Mouse (Mus musculus): Measurements from ENCODE around the gene Ankrd50. TPM values are rescaled to one million over a fixed set of nuclear protein-coding genes. Genes with fewer than 3 reads are reported as not detected.
A peak's percentile ranks its signal among the peaks of the same experiment; 100 is the strongest.

The Ankrd50 gene
- polyA plus RNA-seq, 1 experiment from 2014 or later = 14.6 TPM

- Histone ChIP-seq H3K36me3 (ENCODE audit: inconsistent target) (peaks cover 5% of the 10 kb centered on the region; the same call in 1 of the 2 replicates), H3K79me2 (ENCODE audit: inconsistent target) (no peaks in the 10 kb centered on the region), H3K4me3 (ENCODE audit: inconsistent target) (no peak overlapping the region), H3K27ac (no peak overlapping the region)
- WGBS (ENCODE audit: missing documents) = 96% methylated on average over 9 of the region's 9 CpGs
Measured at GRCm38 (mm10) chr3:38446586-38446985, 38.1 kb downstream of the Ankrd50 start.

GRCm38 (mm10) chr3:38443875-38444274, 40.8 kb downstream of the Ankrd50 start:
- WGBS (ENCODE audit: missing documents) = 89% methylated on average over 4 of the region's 4 CpGs
- Histone ChIP-seq H3K4me3 (ENCODE audit: inconsistent target) (no peak overlapping the region), H3K27ac (no peak overlapping the region), H3K79me2 (ENCODE audit: inconsistent target) (no peaks in the 10 kb centered on the region), H3K36me3 (ENCODE audit: inconsistent target) (no peaks in the 10 kb centered on the region)

- no peak overlapping the region for H3K27ac ChIP-seq
- H3K36me3 ChIP-seq (ENCODE audit: inconsistent target) = no peaks in the 10 kb centered on the region
- H3K4me3 ChIP-seq (ENCODE audit: inconsistent target) = no peak overlapping the region
- no peaks in the 10 kb centered on the region for H3K79me2 ChIP-seq (ENCODE audit: inconsistent target)
- 29% methylated on average over 7 of the region's 7 CpGs for WGBS (ENCODE audit: missing documents)
Measured at GRCm38 (mm10) chr3:38440564-38440991, 44.1 kb downstream of the Ankrd50 start.

- H3K4me3 ChIP-seq (ENCODE audit: inconsistent target) = no peak overlapping the region
- WGBS (ENCODE audit: missing documents) = 100% methylated on average over 3 of the region's 3 CpGs
- H3K36me3 ChIP-seq (ENCODE audit: inconsistent target) = no peaks in the 10 kb centered on the region
- no peak overlapping the region for H3K27ac ChIP-seq
- no peaks in the 10 kb centered on the region for H3K79me2 ChIP-seq (ENCODE audit: inconsistent target)
Measured at GRCm38 (mm10) chr3:38436596-38436995, 48.0 kb downstream of the Ankrd50 start.

GRCm38 (mm10) chr3:38435828-38436227, 48.8 kb downstream of the Ankrd50 start:
- H3K79me2 ChIP-seq (ENCODE audit: inconsistent target) = no peaks in the 10 kb centered on the region
- no peak overlapping the region for H3K27ac ChIP-seq
- WGBS (ENCODE audit: missing documents) = 70% methylated on average over 6 of the region's 6 CpGs
- no peaks in the 10 kb centered on the region for H3K36me3 ChIP-seq (ENCODE audit: inconsistent target)
- no peak overlapping the region for H3K4me3 ChIP-seq (ENCODE audit: inconsistent target)

- H3K79me2 ChIP-seq (ENCODE audit: inconsistent target) = no peaks in the 10 kb centered on the region
- WGBS (ENCODE audit: missing documents) = 95% methylated on average over 2 of the region's 2 CpGs
- no peak overlapping the region for H3K27ac ChIP-seq
- H3K36me3 ChIP-seq (ENCODE audit: inconsistent target) = no peaks in the 10 kb centered on the region
- H3K4me3 ChIP-seq (ENCODE audit: inconsistent target) = no peak overlapping the region
Measured at GRCm38 (mm10) chr3:38434486-38434885, 50.2 kb downstream of the Ankrd50 start.

GRCm38 (mm10) chr3:38433495-38434464, 50.9 kb downstream of the Ankrd50 start:
- H3K79me2 ChIP-seq (ENCODE audit: inconsistent target) = no peaks in the 10 kb centered on the region
- H3K36me3 ChIP-seq (ENCODE audit: inconsistent target) = no peaks in the 10 kb centered on the region
- 68% methylated on average over 11 of the region's 11 CpGs for WGBS (ENCODE audit: missing documents)
- H3K4me3 ChIP-seq (ENCODE audit: inconsistent target) = no peak overlapping the region
- no peak overlapping the region for H3K27ac ChIP-seq

GRCm38 (mm10) chr3:38431461-38431860, 53.2 kb downstream of the Ankrd50 start:
- no peaks in the 10 kb centered on the region for H3K79me2 ChIP-seq (ENCODE audit: inconsistent target)

GRCm38 (mm10) chr3:38431042-38431441, 53.6 kb downstream of the Ankrd50 start:
- 93% methylated on average over 6 of the region's 6 CpGs for WGBS (ENCODE audit: missing documents)
- Histone ChIP-seq H3K79me2 (ENCODE audit: inconsistent target) (no peaks in the 10 kb centered on the region), H3K4me3 (ENCODE audit: inconsistent target) (no peak overlapping the region), H3K27ac (no peak overlapping the region), H3K36me3 (ENCODE audit: inconsistent target) (no peaks in the 10 kb centered on the region)

More at GRCm38 (mm10) chr3:38431461-38431860, 53.2 kb downstream of the Ankrd50 start:
- Histone ChIP-seq H3K36me3 (ENCODE audit: inconsistent target) (no peaks in the 10 kb centered on the region), H3K4me3 (ENCODE audit: inconsistent target) (no peak overlapping the region), H3K27ac (no peak overlapping the region)
- WGBS (ENCODE audit: missing documents) = 93% methylated on average over 5 of the region's 5 CpGs

- H3K27ac ChIP-seq = no peak overlapping the region
- H3K4me3 ChIP-seq (ENCODE audit: inconsistent target) = no peak overlapping the region
- WGBS (ENCODE audit: missing documents) = 100% methylated on average over 1 of the region's 1 CpGs
- H3K79me2 ChIP-seq (ENCODE audit: inconsistent target) = no peaks in the 10 kb centered on the region
- no peaks in the 10 kb centered on the region for H3K36me3 ChIP-seq (ENCODE audit: inconsistent target)
Measured at GRCm38 (mm10) chr3:38427200-38427599, 57.4 kb downstream of the Ankrd50 start.

- Histone ChIP-seq H3K4me3 (ENCODE audit: inconsistent target) (no peak overlapping the region), H3K36me3 (ENCODE audit: inconsistent target) (no peaks in the 10 kb centered on the region), H3K27ac (peak overlapping the region; percentile 39), H3K79me2 (ENCODE audit: inconsistent target) (no peaks in the 10 kb centered on the region)
- 81% methylated on average over 4 of the region's 4 CpGs for WGBS (ENCODE audit: missing documents)
Measured at GRCm38 (mm10) chr3:38423966-38424365, 60.7 kb downstream of the Ankrd50 start.

GRCm38 (mm10) chr3:38419896-38420295, 64.7 kb downstream of the Ankrd50 start:
- H3K36me3 ChIP-seq (ENCODE audit: inconsistent target) = no peaks in the 10 kb centered on the region
- no peaks in the 10 kb centered on the region for H3K79me2 ChIP-seq (ENCODE audit: inconsistent target)
- no peak overlapping the region for H3K4me3 ChIP-seq (ENCODE audit: inconsistent target)
- no peak overlapping the region for H3K27ac ChIP-seq
- 88% methylated on average over 3 of the region's 3 CpGs for WGBS (ENCODE audit: missing documents)

GRCm38 (mm10) chr3:38415292-38415930, 69.2 kb downstream of the Ankrd50 start:
- Histone ChIP-seq H3K4me3 (ENCODE audit: inconsistent target) (no peak overlapping the region), H3K36me3 (ENCODE audit: inconsistent target) (no peaks in the 10 kb centered on the region), H3K27ac (no peak overlapping the region), H3K79me2 (ENCODE audit: inconsistent target) (no peaks in the 10 kb centered on the region)
- WGBS (ENCODE audit: missing documents) = 93% methylated on average over 2 of the region's 3 CpGs

Data from macrophage (primary cell).